25 mouse cellular contexts compared by ENCODE assay signal in the genomic region with DNA sequence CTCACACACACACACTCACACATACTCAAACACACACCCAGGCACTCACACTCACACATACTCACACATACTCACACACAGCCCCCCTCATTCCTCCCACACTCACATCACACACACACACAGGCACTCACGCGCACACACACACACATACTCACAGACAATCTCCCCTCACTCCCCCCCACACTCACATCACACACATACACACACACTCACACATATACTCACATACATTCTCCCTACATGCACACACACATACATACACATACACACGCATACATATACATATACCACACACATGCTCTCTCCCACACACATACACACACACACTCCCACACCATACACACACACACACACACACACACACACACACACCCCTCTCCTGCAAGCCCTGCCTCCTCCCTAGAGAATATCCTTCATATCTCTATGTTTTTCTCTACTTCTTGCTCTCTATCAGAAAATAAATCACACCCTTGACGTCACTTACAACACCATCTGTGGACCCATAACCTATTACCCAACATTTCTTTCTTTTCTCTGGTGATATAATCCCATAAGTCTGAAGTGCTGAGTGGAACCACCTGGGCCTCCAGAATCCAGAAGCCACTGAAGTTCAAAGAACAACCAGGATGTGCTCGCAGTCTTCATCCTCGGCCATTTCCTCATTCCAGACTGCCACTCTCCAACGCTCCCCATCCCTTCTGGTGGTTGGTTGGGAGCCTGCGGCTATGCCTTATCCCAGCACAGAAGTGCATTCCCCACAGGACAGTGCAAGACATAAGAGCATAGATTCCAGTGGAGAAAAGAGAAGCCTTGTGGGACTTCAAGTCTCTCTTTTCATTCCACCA. TPM values are rescaled to one million over a fixed set of nuclear protein-coding genes. Genes with fewer than 3 reads are reported as not detected.
DNase-seq lines count a peak whose midpoint lies in the region; ATAC-seq and TF ChIP-seq lines count a peak whose summit lies in the region.
"Had no signal": no experiment of that assay in that cellular context is flagged by ENCODE, and none has a peak within 500 bp of the region (broad histone marks: within the 10 kb centered on the region; RNA-seq: fewer than 3 reads in every experiment).

No protein-coding gene starts in this region.

- no peak overlapping the region for H3K27ac ChIP-seq in kidney, embryonic 16.5 days (ENCODE audit: low read length)
- H3K27ac ChIP-seq in kidney, adult 2 months (ENCODE audit: insufficient read depth, low read depth, low read length), result no peak overlapping the region
- no peak overlapping the region for H3K27ac ChIP-seq in lung, embryonic 16.5 days (ENCODE audit: low read length)
- H3K27ac ChIP-seq in MEL (ENCODE audit: control insufficient read depth, low read depth, low read length), result no peak overlapping the region
- no peak overlapping the region for H3K27ac ChIP-seq in intestine, embryonic 16.5 days (ENCODE audit: low read length)
- no peak overlapping the region for H3K27ac ChIP-seq in midbrain, embryonic 15.5 days
- H3K27ac ChIP-seq: embryonic facial prominence, embryonic 10.5 days; forebrain, embryonic 10.5 days; heart, adult 2 months; heart, embryonic 15.5 days; hindbrain, postnatal 0 days; layer of hippocampus, adult 2 months; limb, embryonic 10.5 days; liver, embryonic 15.5 days; macrophage; neural tube, embryonic 15.5 days had no signal

- no peak overlapping the region for H3K4me3 ChIP-seq in kidney, embryonic 16.5 days (ENCODE audit: low read length)
- H3K4me3 ChIP-seq in kidney, adult 2 months (ENCODE audit: insufficient read depth, low read depth, low read length), result no peak overlapping the region
- no peak overlapping the region for H3K4me3 ChIP-seq in lung, embryonic 16.5 days (ENCODE audit: low read length)
- no peak overlapping the region for H3K4me3 ChIP-seq in lung, adult 2 months (replicated peaks; ENCODE audit: extremely low read depth, low read depth, low read length)
- H3K4me3 ChIP-seq in MEL (ENCODE audit: control insufficient read depth in 1 of 2, insufficient read depth in 1 of 2, low read depth in 2 of 2, low read length in 2 of 2), result no peak overlapping the region
- H3K4me3 ChIP-seq in intestine, embryonic 16.5 days (ENCODE audit: low read length), result no peak overlapping the region
- no peak overlapping the region for H3K4me3 ChIP-seq in midbrain, embryonic 15.5 days
- H3K4me3 ChIP-seq: embryonic facial prominence, embryonic 10.5 days; forebrain, embryonic 10.5 days; heart, adult 2 months; heart, embryonic 15.5 days; layer of hippocampus, adult 2 months; limb, embryonic 10.5 days; liver, embryonic 15.5 days; neural tube, embryonic 15.5 days had no signal

- no peak for TF ChIP-seq RAD21 in MEL (IDR thresholded peaks at IDR 0.05; ENCODE audit: low read depth, low read length)

- WGBS in kidney, embryonic 16.5 days, result 72% methylated on average over 8 of the region's 8 CpGs
- WGBS in kidney, adult 2 months, result 75% methylated on average over 8 of the region's 8 CpGs
- WGBS in lung, embryonic 16.5 days, result 62% methylated on average over 8 of the region's 8 CpGs
- 71% methylated on average over 8 of the region's 8 CpGs for WGBS in lung, adult 2 months
- WGBS in intestine, embryonic 16.5 days, result 70% methylated on average over 8 of the region's 8 CpGs
- 90% methylated on average over 8 of the region's 8 CpGs for WGBS in midbrain, embryonic 15.5 days

- ATAC-seq in kidney, embryonic 16.5 days (ENCODE audit: low FRiP score, low TSS enrichment), result 0 out of 2 replicates have a peak, but pooled peaks have one; percentile 54
- peak; percentile 29; the same call in 1 of the 2 replicates for ATAC-seq in lung, embryonic 16.5 days (ENCODE audit: low read depth)
- peak; percentile 88 for ATAC-seq in intestine, embryonic 16.5 days
- no peak for ATAC-seq in midbrain, embryonic 15.5 days (replicated peaks)
- ATAC-seq: forebrain, embryonic 16.5 days; hindbrain, postnatal 0 days had no signal

- H3K9me3 ChIP-seq in kidney, embryonic 16.5 days (ENCODE audit: low read length), result no peaks in the 10 kb centered on the region
- no peaks in the 10 kb centered on the region for H3K9me3 ChIP-seq in lung, embryonic 16.5 days (ENCODE audit: control insufficient read depth, low read length)
- no peaks in the 10 kb centered on the region for H3K9me3 ChIP-seq in MEL (replicated peaks; ENCODE audit: insufficient read depth, low read length)
- no peaks in the 10 kb centered on the region for H3K9me3 ChIP-seq in intestine, embryonic 16.5 days (ENCODE audit: control insufficient read depth, low read length)
- no peaks in the 10 kb centered on the region for H3K9me3 ChIP-seq in midbrain, embryonic 15.5 days
- H3K9me3 ChIP-seq: embryonic facial prominence, embryonic 10.5 days; forebrain, embryonic 10.5 days; heart, embryonic 15.5 days; limb, embryonic 10.5 days; liver, embryonic 15.5 days; neural tube, embryonic 15.5 days had no signal

- no peak for DNase-seq in kidney, adult 2 months
- no peak for DNase-seq in lung, adult 2 months
- no peak for DNase-seq in MEL (ENCODE audit: low read depth, low spot score)
- no peak for DNase-seq in retina, embryonic 14.5 days (ENCODE audit: low spot score)
- DNase-seq: adrenal gland, adult 2 months; cerebellum, adult 11-12 months; cerebellum, postnatal 10 days; gastrocnemius, postnatal 14 days; heart, adult 2 months; kidney, adult 8-10 months; liver had no signal

- H3K4me1 ChIP-seq in kidney, embryonic 16.5 days (ENCODE audit: insufficient read depth, low read length), result no peaks in the 10 kb centered on the region
- H3K4me1 ChIP-seq in kidney, adult 2 months (ENCODE audit: control insufficient read depth, insufficient read depth, low read length), result no peaks in the 10 kb centered on the region
- H3K4me1 ChIP-seq in lung, embryonic 16.5 days (replicated peaks; ENCODE audit: control insufficient read depth, insufficient read depth, low read length), result no peaks in the 10 kb centered on the region; the same call in 1 of the 2 replicates
- no peaks in the 10 kb centered on the region for H3K4me1 ChIP-seq in lung, adult 2 months (ENCODE audit: control insufficient read depth, insufficient read depth, low read length)
- H3K4me1 ChIP-seq in MEL (ENCODE audit: control insufficient read depth in 1 of 2, insufficient read depth in 2 of 2, low read length in 2 of 2), result peaks cover 10 to 12% of the 10 kb centered on the region in 2 experiments
- H3K4me1 ChIP-seq in intestine, embryonic 16.5 days (ENCODE audit: control insufficient read depth, insufficient read depth, low read length), result peaks cover 3% of the 10 kb centered on the region; the same call in 1 of the 2 replicates
- no peaks in the 10 kb centered on the region for H3K4me1 ChIP-seq in midbrain, embryonic 15.5 days
- H3K4me1 ChIP-seq: embryonic facial prominence, embryonic 10.5 days; forebrain, embryonic 10.5 days; heart, embryonic 15.5 days; limb, embryonic 10.5 days; liver, embryonic 15.5 days had no signal

- TF ChIP-seq CTCF in kidney, adult 2 months (conservative IDR thresholded peaks at IDR 0.05; ENCODE audit: insufficient read depth, insufficient read length, low read depth, low read length), result no peak
- no peak for TF ChIP-seq CTCF in lung, adult 2 months (IDR thresholded peaks at IDR 0.05; ENCODE audit: insufficient read depth, low read length)
- no peak for TF ChIP-seq CTCF in MEL (IDR thresholded peaks at IDR 0.05 in 2 of 3, conservative IDR thresholded peaks at IDR 0.05 in 1 of 3; ENCODE audit: control insufficient read depth in 1 of 3, insufficient read depth in 1 of 3, low read depth in 2 of 3, low read length in 3 of 3, poor library complexity in 1 of 3, severe bottlenecking in 1 of 3)

- no peak overlapping the region for H3K4me2 ChIP-seq in kidney, embryonic 16.5 days (replicated peaks; ENCODE audit: low read depth, low read length)
- H3K4me2 ChIP-seq in lung, embryonic 16.5 days (ENCODE audit: low read depth, low read length), result no peak overlapping the region
- no peak overlapping the region for H3K4me2 ChIP-seq in intestine, embryonic 16.5 days (ENCODE audit: low read depth, low read length)
- H3K4me2 ChIP-seq in midbrain, embryonic 15.5 days, result no peak overlapping the region
- H3K4me2 ChIP-seq: heart, embryonic 15.5 days; liver, embryonic 15.5 days; neural tube, embryonic 15.5 days had no signal

- no peaks in the 10 kb centered on the region for H3K27me3 ChIP-seq in kidney, embryonic 16.5 days (ENCODE audit: insufficient read depth, low read length)
- no peaks in the 10 kb centered on the region for H3K27me3 ChIP-seq in kidney, adult 2 months (replicated peaks; ENCODE audit: control insufficient read depth, insufficient read depth, low read length)
- no peaks in the 10 kb centered on the region for H3K27me3 ChIP-seq in lung, embryonic 16.5 days (ENCODE audit: control insufficient read depth, insufficient read depth, low read depth, low read length)
- H3K27me3 ChIP-seq in MEL (ENCODE audit: control insufficient read depth in 1 of 2, insufficient read depth in 2 of 2, low read length in 2 of 2), result no peaks in the 10 kb centered on the region
- no peaks in the 10 kb centered on the region for H3K27me3 ChIP-seq in intestine, embryonic 16.5 days (replicated peaks; ENCODE audit: control insufficient read depth, insufficient read depth, low read length)
- no peaks in the 10 kb centered on the region for H3K27me3 ChIP-seq in midbrain, embryonic 15.5 days (replicated peaks)
- H3K27me3 ChIP-seq: heart, embryonic 15.5 days; liver, embryonic 15.5 days; neural tube, embryonic 15.5 days had no signal

- no peaks in the 10 kb centered on the region for H3K79me2 ChIP-seq in MEL (ENCODE audit: control insufficient read depth, insufficient read depth, low read length, poor library complexity)

- H3K9ac ChIP-seq in kidney, embryonic 16.5 days (replicated peaks; ENCODE audit: low read length), result no peak overlapping the region
- H3K9ac ChIP-seq in lung, embryonic 16.5 days (ENCODE audit: low read length), result no peak overlapping the region
- H3K9ac ChIP-seq in MEL (ENCODE audit: control insufficient read depth, low read depth, low read length, poor library complexity, severe bottlenecking), result no peak overlapping the region
- no peak overlapping the region for H3K9ac ChIP-seq in intestine, embryonic 16.5 days (ENCODE audit: low read depth, low read length)
- no peak overlapping the region for H3K9ac ChIP-seq in midbrain, embryonic 15.5 days
- H3K9ac ChIP-seq: heart, embryonic 15.5 days; liver, embryonic 15.5 days; neural tube, embryonic 15.5 days had no signal

- TF ChIP-seq EP300 in MEL (IDR thresholded peaks at IDR 0.05; ENCODE audit: low read depth in 1 of 2, low read length in 2 of 2), result no peak

- TF ChIP-seq POLR2A in kidney, adult 2 months (IDR thresholded peaks at IDR 0.05; ENCODE audit: low read depth, low read length), result no peak
- no peak for TF ChIP-seq POLR2A in lung, adult 2 months (IDR thresholded peaks at IDR 0.05; ENCODE audit: borderline replicate concordance, extremely low read depth, low read depth, low read length)
- TF ChIP-seq POLR2A in MEL (IDR thresholded peaks at IDR 0.05; ENCODE audit: control insufficient read depth in 1 of 2, insufficient read depth in 1 of 2, low read depth in 1 of 2, low read length in 2 of 2, poor library complexity in 1 of 2), result no peak

- H3K36me3 ChIP-seq in kidney, embryonic 16.5 days (ENCODE audit: insufficient read depth, low read length), result no peaks in the 10 kb centered on the region
- H3K36me3 ChIP-seq in kidney, adult 2 months (ENCODE audit: control insufficient read depth, insufficient read depth, low read length), result no peaks in the 10 kb centered on the region
- H3K36me3 ChIP-seq in lung, embryonic 16.5 days (ENCODE audit: control insufficient read depth, insufficient read depth, low read length), result no peaks in the 10 kb centered on the region
- H3K36me3 ChIP-seq in MEL (ENCODE audit: control insufficient read depth in 1 of 2, insufficient read depth in 2 of 2, low read length in 2 of 2), result peaks cover 0 to 7% of the 10 kb centered on the region in 2 experiments; a peak in 2 of 4 replicates
- no peaks in the 10 kb centered on the region for H3K36me3 ChIP-seq in intestine, embryonic 16.5 days (ENCODE audit: control insufficient read depth, insufficient read depth, low read length)
- H3K36me3 ChIP-seq in midbrain, embryonic 15.5 days (replicated peaks), result no peaks in the 10 kb centered on the region
- H3K36me3 ChIP-seq: embryonic facial prominence, embryonic 10.5 days; forebrain, embryonic 10.5 days; heart, embryonic 15.5 days; limb, embryonic 10.5 days; liver, embryonic 15.5 days; neural tube, embryonic 15.5 days had no signal

RNA-seq across cellular contexts. Expression of a gene that starts 38.6 kb away (rescaled TPM):
- polyA plus RNA-seq in kidney, embryonic 16.5 days (2015; fragmentation: Nextera tagmentation; extraction: Ambion mirVana), result 54.4 and 67.2 TPM in 2 replicates
- 40.3 and 47.0 TPM in 2 replicates for polyA plus RNA-seq in kidney, adult 2 months (2012; rRNA removed)
- polyA plus RNA-seq in lung, embryonic 16.5 days (2015; fragmentation: Nextera tagmentation; extraction: Ambion mirVana), result 50.8 and 53.2 TPM in 2 replicates
- polyA plus RNA-seq in lung, adult 2 months (2012; rRNA removed), result 47.6 and 63.1 TPM in 2 replicates
- total RNA-seq in MEL (2012; rRNA removed), result 66.6 and 69.4 TPM in 2 replicates
- polyA plus RNA-seq in MEL (2012; ENCODE audit: insufficient read depth in 1 of 2, insufficient read length in 2 of 2, low read depth in 1 of 2, low replicate concordance in 2 of 2, missing spikeins in 1 of 2), result 10 to 100 TPM; 54.8 to 61.4 TPM
- 51.5 and 63.1 TPM in 2 replicates for polyA plus RNA-seq in intestine, embryonic 16.5 days (2015; fragmentation: Nextera tagmentation; extraction: Ambion mirVana)
- 26.8 and 29.7 TPM in 2 replicates for polyA plus RNA-seq in midbrain, embryonic 15.5 days (2015; fragmentation: Nextera tagmentation; extraction: Ambion mirVana)
